Mouse (Mus musculus) heart, adult 2 months (tissue): ENCODE results near the gene Hnrnpab.

ENCODE experiments used
- CTCF ChIP-seq: fragments of 200-600 bp; IDR thresholded peaks from 2 replicates; pipeline ENCODE4 v1.8.1; 2022; ENCODE audit warnings: antibody characterized with exemption, mild to moderate bottlenecking, moderate library complexity
- EP300 ChIP-seq: fragments of 200-500 bp; IDR thresholded peaks from 2 replicates; pipeline ENCODE4 v1.6.1; 2011; ENCODE audit warnings: low read depth, low read length, control low read depth; ENCODE audit not compliant: insufficient read depth

GRCm38 (mm10) chr11:51652889-51653418, 46.3 kb upstream of the Hnrnpab start:
- TF ChIP-seq CTCF = no peak
- TF ChIP-seq EP300 = no peak
